Mouse (Mus musculus) neural tube, embryonic 12.5 days (tissue): ENCODE measurements at regions not wholly inside any gene's neighbourhood (a gene's known extent, or its start where the extent isn't known, plus 50 kb on each side); places are given as distances from the start of the nearest gene placed in this dataset.

ENCODE experiments used
- ATAC-seq: fragments of 200-750 bp; cut with Nextera tagmentation; 2 replicates; pipeline ENCODE4 v1.8.0; 2017; ENCODE audit warnings: low read depth, mild to moderate bottlenecking, moderate TSS enrichment, moderate library complexity; ENCODE audit not compliant: low FRiP score
- H3K27ac ChIP-seq: fragments of 300-500 bp; sonication (generic); 2 replicates; pipeline ENCODE4 v1.5.1; 2016
- H3K27me3 ChIP-seq: fragments of 300-500 bp; sonication (generic); replicated peaks from 2 replicates; pipeline ENCODE4 v1.6.1; 2016; ENCODE audit warnings: mild to moderate bottlenecking
- H3K36me3 ChIP-seq: fragments of 300-500 bp; sonication (generic); 2 replicates; pipeline ENCODE4 v1.6.1; 2016; ENCODE audit warnings: mild to moderate bottlenecking
- H3K4me1 ChIP-seq: fragments of 300-500 bp; sonication (generic); 2 replicates; pipeline ENCODE4 v1.6.1; 2016
- H3K4me2 ChIP-seq: fragments of 300-500 bp; sonication (generic); replicated peaks from 2 replicates; pipeline ENCODE4 v1.6.1; 2016; ENCODE audit warnings: mild to moderate bottlenecking
- H3K4me3 ChIP-seq: fragments of 300-500 bp; sonication (generic); 2 replicates; pipeline ENCODE4 v1.5.1; 2016
- H3K9ac ChIP-seq: fragments of 300-500 bp; sonication (generic); 2 replicates; pipeline ENCODE4 v1.6.1; 2016; ENCODE audit warnings: mild to moderate bottlenecking
- H3K9me3 ChIP-seq: fragments of 300-500 bp; sonication (generic); 2 replicates; pipeline ENCODE4 v1.6.1; 2016; ENCODE audit warnings: mild to moderate bottlenecking
- WGBS: fragments of 180-500 bp; shearing (Covaris S2); methylation state at CpG from one replicate; pipeline ENCODE4 v1.1.7; 2016; 5-methylcytosine and 5-hydroxymethylcytosine counted together

DNA sequence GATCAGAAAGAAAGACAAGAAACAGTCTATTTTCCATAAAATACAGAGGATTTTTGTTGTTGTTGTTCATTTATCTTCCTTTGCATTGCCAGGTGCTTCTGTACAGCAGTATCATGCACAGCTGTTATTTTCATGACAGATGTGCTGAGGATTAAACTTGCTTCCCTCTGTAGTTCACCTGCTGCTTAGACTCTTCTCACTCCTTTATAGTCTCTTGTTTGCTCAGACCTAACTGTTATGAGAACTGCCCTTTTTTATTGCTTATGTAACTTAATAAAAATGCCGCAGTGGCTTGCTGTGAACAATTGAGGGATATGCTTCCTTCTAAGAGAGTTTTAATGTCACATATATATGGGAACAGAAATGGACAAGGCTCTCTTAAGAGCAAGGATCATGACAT, 467.1 kb downstream of the Adcyap1 start:
- Histone ChIP-seq H3K9ac (no peak overlapping the region), H3K4me1 (no peaks in the 10 kb centered on the region), H3K4me2 (no peak overlapping the region), H3K9me3 (no peaks in the 10 kb centered on the region), H3K27ac (no peak overlapping the region), H3K36me3 (no peaks in the 10 kb centered on the region), H3K27me3 (peaks cover 6% of the 10 kb centered on the region), H3K4me3 (no peak overlapping the region)
- no peak for ATAC-seq
- 90% methylated on average over 1 of the region's 1 CpGs for WGBS

DNA sequence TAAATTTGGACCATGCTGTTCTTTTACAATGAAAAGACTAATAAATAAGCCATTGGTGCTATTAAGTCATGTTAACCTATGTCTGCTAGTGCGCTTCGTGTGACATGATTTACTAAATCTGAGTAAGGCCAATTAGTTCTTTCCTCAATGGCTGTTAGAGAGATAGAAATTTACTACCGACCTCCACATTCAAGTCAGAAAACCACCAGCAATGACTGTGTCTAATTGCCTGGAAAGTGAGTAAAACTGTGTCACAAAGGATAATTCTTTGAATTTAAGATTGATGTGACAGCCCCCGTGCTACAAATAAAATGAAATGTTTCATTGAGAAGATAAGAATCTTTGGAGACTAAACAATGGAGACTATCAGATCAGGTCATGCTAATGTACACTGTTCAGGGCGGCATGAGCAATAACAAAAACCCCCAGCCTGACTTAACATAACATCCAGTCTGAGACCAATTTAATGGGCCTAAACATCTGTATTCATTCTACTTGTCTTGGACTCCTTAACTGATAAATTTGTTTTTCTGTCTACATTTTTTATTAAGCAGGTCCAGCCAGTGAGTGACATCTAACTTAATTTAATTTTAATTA, 477.6 kb downstream of the Adcyap1 start:
- no peak overlapping the region for H3K27ac ChIP-seq
- ATAC-seq, result peak; percentile 91
- 16% methylated on average over 5 of the region's 5 CpGs for WGBS

GRCm38 (mm10) chr17:93700685-93701084, 501.9 kb downstream of the Adcyap1 start:
- no peaks in the 10 kb centered on the region for H3K27me3 ChIP-seq
- no peak overlapping the region for H3K27ac ChIP-seq
- no peak overlapping the region for H3K9ac ChIP-seq
- no peak overlapping the region for H3K4me2 ChIP-seq
- H3K4me3 ChIP-seq, result no peak overlapping the region
- H3K9me3 ChIP-seq, result no peaks in the 10 kb centered on the region
- H3K36me3 ChIP-seq, result no peaks in the 10 kb centered on the region
- no peaks in the 10 kb centered on the region for H3K4me1 ChIP-seq
- ATAC-seq, result no peak

More for the DNA sequence above, 477.6 kb downstream of the Adcyap1 start:
- H3K36me3 ChIP-seq, result no peaks in the 10 kb centered on the region
- no peaks in the 10 kb centered on the region for H3K4me1 ChIP-seq
- no peak overlapping the region for H3K4me2 ChIP-seq
- H3K27me3 ChIP-seq, result peaks cover 31% of the 10 kb centered on the region
- H3K9ac ChIP-seq, result no peak overlapping the region
- H3K9me3 ChIP-seq, result no peaks in the 10 kb centered on the region
- no peak overlapping the region for H3K4me3 ChIP-seq

DNA sequence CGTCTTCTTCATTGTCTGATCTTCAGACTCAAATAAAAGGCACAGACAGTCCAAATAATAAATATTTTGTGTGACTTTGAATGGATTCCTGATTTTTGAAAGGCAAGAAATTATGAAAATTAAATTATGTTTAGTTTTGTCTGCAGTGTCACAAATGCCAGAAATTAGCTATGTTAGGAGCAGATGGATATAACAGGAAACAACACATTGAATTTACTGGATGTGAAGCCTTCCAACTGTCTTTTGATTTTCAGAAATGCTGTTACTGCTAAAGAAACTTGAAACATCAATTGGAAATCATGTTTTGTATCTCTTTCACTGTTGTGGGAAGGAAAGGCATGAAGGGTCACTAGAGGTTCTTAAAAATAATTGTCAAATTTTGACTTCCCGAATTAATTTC, 518.8 kb downstream of the Adcyap1 start:
- 87% methylated on average over 2 of the region's 2 CpGs for WGBS
- no peaks in the 10 kb centered on the region for H3K4me1 ChIP-seq
- no peak overlapping the region for H3K4me2 ChIP-seq
- H3K27ac ChIP-seq, result no peak overlapping the region
- no peak for ATAC-seq
- H3K4me3 ChIP-seq, result no peak overlapping the region
- no peaks in the 10 kb centered on the region for H3K27me3 ChIP-seq
- no peaks in the 10 kb centered on the region for H3K36me3 ChIP-seq
- H3K9me3 ChIP-seq, result no peaks in the 10 kb centered on the region
- no peak overlapping the region for H3K9ac ChIP-seq

DNA sequence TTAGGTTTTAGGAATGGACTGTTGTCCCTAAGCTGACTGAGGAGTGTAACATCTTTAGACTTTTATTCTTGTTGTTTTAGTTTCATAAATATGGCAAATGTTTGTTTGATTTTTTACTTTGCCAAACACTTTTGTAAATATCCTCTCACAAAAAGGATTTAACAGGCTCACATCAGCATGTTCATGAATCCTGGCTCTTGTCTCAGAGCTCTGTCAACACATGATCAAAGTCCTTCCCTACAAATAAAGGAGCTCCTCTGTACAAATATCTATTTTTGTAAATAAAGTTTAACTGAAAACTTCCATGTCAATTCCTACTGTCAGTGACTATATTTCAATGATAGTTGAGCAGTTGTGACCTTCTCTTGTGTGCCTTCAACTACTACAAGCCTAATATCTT, 542.5 kb downstream of the Adcyap1 start:
- Histone ChIP-seq H3K4me1 (no peaks in the 10 kb centered on the region), H3K9ac (no peak overlapping the region), H3K27ac (no peak overlapping the region), H3K27me3 (no peaks in the 10 kb centered on the region), H3K36me3 (no peaks in the 10 kb centered on the region), H3K4me3 (no peak overlapping the region), H3K4me2 (no peak overlapping the region), H3K9me3 (no peaks in the 10 kb centered on the region)
- no peak for ATAC-seq

DNA sequence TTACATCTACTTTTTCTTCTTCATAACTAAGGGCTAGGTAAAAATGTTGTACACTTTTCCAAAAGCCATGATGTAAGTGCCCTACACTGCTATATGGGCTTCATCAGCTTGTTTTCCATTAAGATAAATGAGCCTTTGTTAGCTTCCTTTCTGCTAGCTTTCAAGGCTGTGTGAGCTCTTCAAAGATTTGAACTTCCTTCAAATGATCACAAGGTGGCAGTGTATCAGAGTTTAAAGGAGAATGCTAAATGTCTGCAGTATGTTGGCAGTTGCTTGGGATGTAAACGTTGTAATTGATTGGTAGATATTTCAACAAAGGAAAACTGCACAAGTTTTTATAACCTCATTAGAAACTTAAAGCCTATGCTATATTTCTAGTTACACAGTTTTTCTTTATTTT, 563.5 kb downstream of the Adcyap1 start:
- no peaks in the 10 kb centered on the region for H3K27me3 ChIP-seq
- H3K27ac ChIP-seq, result no peak overlapping the region
- no peaks in the 10 kb centered on the region for H3K36me3 ChIP-seq
- 22% methylated on average over 1 of the region's 1 CpGs for WGBS
- no peak overlapping the region for H3K4me2 ChIP-seq
- H3K4me1 ChIP-seq, result no peaks in the 10 kb centered on the region
- no peaks in the 10 kb centered on the region for H3K9me3 ChIP-seq
- no peak overlapping the region for H3K4me3 ChIP-seq
- ATAC-seq, result peak; percentile 50
- H3K9ac ChIP-seq, result no peak overlapping the region
